Mouse (Mus musculus): ENCODE measurements around the gene Pla2g5.

- TF ChIP-seq CTCF (IDR thresholded peaks at IDR 0.05; ENCODE audit: low read depth) (no peak), EP300 (IDR thresholded peaks at IDR 0.05; ENCODE audit: low read depth) (no peak)
These were observed 44.2 kb downstream of the Pla2g5 start for GRCm38 (mm10) chr4:138819101-138819500.

Data from liver, embryonic 14.5 days (tissue).